Mouse (Mus musculus) urinary bladder, postnatal 10 days (tissue): Measurements from ENCODE around the gene Rpn1.

Source experiments
- DNase-seq: peaks from one replicate; pipeline ENCODE4 v3.0.0; 2022; ENCODE audit warnings: low spot score

Rpn1 gene

DNA sequence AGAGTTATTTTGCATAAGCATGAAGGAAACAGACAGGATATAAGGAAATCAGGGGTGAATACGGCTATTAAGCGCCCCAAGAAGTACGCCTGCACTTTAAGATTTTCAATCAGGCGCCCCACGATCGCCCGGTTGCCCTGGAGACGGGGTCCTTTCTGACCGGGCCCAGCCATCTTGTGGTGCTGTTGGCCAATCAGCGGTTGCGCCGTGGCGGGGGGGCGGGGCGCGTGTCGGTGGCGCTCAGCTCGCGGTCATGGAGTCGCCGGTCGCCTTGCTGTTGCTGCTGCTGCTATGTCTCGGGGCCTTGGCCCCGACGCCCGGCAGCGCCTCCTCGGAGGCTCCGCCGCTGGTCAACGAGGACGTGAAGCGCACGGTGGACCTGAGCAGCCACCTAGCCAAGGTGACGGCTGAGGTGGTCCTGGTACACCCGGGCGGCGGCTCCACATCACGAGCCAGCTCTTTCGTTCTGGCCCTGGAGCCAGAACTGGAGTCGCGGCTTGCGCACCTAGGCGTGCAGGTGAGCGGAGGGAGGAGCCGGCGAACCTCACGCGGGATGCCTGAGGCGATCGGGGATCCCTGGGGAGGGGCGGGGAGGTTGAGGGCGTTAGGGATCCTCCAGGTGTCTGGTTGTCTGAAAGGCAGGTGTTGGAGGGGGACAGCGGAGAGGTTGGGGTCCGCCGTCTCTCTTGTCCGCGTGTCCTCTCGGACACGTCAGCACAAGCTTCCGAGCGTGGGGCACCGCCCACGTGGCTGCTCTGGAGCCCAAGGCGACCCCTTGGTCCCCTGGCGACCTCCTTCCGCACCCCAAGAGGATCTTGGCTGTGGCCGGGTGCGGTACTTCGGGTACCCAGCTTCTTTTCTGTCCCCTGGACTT lies at the start of gene Rpn1:
Gene Rpn1 (plus strand): TSS at position 205 of the 874 bp plus-strand sequence.
- peak; percentile 96 for DNase-seq

DNA sequence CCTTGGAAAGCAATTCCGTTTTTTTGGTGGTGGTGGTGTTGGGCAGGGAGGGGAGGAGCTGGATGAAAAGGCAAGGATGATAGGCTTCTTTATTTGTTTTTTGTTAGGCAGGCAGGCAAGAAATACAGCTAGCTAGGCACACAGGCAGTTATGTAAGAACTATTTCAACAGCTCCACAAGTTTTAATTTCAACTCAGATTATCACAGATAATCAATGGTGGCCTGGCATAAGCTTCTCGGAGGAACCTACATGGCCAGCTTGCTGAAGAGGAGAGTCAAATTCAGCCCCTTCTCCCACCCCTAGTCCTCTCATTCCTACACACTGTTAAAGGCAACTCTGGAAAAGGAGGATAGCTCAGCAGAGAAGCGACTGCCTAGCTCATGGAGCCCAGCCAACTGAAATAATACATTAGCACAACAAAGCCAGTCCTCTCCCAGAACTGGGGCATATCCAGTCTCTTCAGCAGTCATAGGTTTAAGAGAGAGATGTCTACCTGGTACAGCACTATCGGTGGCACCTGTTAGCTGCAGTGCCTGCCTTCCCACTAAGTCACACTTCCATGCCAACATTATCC lies 46.7 kb upstream of the Rpn1 start:
- no peak for DNase-seq

DNA sequence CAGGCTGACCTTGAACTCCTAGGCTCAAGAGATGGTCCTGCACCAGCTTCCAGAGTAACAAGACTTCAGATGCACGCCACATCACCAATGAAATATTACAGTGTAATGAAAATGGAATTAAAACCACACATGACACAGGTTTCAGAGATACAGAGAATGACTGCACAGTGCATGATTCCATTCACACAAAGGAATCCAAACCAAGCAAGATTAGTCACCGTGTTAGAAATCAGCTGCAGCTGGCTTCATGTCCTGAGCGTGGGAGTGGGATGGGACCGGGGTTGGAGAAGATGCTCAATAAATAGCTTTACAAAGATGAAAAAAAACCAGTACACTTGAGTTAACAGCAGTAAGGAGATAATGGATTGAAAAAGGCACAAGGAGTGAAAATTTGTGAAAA lies 44.9 kb upstream of the Rpn1 start:
- DNase-seq: no peak

DNA sequence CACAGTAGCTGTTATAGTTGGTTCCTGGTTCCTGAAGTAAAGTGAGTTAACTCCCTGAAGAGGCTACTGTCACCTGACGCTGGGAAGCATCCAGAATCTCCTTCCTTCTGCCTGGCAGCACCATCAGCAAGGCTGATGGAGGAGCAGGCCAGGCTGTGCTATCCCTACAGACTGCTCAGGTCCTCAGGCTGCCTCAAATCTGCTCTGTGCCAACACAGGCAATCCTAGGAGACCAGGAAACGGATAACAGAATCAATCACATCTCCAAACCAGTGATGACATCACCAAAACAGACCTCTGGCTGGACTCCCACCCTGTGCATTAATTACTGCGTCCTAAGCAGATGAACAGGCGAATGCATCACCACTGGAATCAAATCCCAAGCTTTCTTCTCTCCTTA lies 43.1 kb upstream of the Rpn1 start:
- no peak for DNase-seq

DNA sequence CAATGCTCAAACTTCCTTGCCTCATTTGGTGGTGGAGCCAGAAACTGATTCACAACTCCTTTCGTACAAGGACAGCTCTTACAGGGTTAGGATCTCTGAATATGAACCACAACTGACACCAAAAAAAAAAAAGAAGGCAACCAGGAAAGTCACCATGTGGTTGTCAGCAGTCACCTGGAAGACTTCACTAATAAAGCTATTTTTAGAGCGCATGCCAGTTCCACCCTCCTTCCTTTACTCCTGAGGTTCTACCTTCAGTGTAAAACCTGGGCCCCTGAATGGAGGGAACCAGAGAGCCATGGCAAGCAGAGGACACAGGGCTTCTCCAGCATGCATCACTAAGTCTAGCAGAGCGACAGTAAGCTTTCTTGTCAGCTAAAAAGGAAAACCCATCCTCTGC lies 41.9 kb upstream of the Rpn1 start:
- no peak for DNase-seq

DNA sequence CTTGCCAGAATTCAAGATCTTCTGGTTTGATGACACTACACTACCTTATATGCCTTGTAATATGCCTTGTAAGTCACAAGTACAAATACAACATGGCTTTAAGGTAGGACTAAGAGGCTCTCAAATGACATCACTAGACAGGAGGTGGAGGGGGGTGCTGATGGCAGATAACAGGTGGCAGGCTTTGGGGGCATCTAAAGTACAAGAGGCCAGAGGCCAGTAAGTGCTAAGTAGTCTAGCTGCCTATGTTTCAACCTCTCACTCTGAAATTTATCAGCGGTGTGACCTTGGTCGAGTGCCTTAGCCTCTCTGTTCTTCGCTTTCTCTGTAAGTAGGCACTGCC lies 40.1 kb upstream of the Rpn1 start:
- no peak for DNase-seq

DNA sequence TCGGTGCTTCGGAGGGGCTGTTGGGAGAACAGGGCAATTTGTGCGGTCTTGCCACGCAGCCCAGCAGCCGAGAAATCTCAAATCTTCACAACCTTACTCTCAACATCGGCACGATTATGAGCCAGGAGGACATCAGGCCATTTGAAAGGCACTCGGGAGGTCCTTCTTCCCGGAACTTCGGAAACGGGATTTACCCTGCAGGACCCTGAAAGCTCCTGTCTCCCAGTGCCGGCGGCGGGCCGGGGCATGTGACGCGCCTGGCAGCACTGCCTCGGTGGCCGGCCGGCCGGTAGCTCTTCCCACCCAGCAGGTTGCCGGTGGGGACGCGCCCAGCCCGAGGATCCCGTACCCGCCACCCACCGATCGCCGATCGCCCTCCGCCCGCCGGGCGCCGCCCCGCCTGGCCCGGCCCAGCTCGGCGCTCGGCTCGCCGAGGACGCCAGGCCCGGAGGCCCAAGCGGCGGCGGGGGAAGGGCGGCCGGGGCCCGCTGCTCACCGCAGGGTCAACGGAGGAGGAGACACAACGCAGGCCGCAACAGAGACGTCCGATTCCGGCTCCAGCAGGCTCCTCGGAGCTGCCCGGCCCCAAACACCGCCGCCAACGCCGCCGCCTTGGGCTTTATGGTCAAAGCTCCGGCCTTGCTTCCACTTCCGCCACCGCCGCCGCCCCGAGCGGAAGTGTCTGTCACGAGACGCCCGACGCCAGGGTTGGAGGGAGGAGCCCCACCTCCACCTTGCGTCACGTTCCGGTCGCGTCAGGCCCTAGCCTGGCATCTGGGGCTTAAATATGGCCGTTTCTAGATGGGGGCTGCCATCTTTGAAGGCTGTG lies 39.5 kb upstream of the Rpn1 start, which contains the start of gene Rab7:
Gene Rab7 (minus strand): TSS at position 694 of the 829 bp plus-strand sequence.
- DNase-seq: peak; percentile 88

DNA sequence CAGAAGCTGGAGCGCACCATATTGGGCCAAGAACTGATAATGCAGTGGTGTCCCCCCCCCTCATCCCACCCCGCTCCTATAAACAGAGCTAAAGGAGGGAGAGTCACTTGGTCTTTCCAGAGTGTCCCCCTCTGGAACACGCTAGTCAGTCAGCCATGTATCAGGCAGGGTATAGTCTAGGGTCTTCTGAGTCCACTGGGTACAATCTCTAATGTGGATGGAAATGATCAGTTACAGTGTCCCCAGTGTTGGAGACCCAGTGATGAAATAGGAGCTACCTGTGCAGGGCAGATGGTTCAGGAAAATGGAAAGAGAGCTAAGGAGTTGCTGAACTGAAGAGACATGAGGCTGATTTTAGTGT lies 38.9 kb upstream of the Rpn1 start:
- no peak for DNase-seq

DNA sequence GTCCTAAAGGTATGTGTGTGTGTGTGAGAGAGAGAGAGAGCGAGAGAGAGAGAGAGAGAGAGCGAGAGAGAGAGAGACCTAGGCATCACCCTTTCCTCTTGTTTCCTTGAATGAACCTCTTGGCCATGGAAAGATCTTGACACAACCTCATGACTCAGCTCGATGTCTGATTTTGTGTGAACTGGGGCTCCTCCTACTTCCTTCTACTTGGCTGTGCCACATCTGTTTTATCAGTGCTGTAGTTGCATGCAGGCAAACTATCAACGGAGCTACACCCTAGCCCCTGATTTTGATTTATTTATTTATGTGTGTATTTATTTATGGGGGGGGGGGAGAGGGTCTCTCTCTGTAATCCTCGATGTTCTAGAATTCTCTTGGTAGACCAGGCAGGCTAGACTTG lies 36.4 kb upstream of the Rpn1 start:
- DNase-seq: no peak

DNA sequence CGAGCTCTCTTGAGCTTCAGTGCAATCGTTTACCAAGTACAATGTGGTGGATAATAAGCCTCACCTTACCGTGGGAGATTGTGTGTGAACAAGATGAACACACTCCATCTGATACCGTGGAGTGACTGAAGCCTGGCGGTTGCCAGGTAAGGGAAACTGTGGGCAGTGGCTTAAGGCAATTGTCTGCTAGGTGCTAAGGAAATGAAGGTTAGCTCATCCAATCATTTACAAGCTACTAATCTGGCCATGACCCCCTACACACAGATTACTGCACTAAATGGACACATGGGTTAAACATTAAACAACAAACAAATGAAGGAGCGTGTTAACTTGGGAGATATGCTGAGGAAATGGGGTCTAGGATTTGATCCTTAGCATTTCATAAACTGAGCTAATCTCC lies 35.3 kb upstream of the Rpn1 start:
- no peak for DNase-seq

DNA sequence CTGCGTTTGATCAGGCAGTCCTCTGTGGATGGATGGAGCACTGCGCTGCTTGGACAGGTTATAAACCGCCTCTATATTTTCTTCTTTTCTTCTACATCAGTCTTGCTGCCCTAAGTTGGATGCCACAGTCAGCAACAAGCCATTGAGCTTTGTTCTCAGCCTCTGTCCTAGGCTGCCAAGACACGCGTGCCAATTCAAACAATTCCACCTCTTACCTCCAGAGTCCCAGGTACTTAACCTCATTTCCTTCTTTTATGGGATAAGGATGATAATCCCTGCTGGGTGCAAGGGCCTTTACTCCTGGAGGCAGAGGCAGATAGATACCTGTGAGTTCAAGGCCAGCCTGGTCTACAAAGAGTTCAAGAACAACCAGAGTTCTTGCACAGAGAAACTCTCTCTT lies 33.1 kb upstream of the Rpn1 start:
- DNase-seq: no peak

DNA sequence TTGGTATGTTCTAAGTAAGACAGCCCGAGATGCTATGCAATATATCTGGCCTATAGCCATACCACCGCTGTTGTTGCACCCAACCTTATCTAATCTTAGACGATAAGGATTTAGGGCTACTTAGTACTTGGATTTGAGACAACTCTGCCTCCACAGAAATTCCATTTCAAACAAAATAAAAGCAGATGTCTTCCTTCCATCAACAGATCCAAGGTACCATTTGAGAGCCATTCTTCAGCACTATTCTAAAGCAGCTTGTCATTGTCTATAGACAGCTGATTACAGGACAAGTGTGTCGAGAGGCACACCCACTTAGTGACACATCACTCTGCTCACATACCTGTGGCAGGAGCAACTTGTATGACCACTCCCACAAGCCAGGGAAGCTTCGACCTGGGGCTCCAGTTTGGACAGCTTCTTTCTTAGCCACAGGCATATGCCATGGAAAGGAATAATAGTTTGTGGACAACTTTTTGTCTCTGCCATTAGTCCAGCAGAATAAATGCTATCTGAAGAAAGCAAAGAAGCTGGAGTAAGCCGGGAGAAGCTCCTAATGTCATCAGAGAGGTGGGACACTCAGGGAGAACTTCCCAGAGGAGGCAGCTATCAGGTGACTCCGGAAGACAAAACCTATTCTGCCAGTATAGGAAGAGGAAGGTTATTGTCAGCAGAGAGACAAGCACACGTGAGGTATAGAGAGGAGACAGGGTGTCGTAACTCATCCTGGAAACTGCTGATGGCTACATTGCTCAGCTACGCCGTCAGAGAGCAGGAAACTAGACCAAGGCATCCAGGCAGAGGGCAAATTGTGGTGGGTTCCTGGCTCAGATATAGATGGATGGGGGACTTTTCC lies 30.8 kb upstream of the Rpn1 start:
- DNase-seq: no peak

DNA sequence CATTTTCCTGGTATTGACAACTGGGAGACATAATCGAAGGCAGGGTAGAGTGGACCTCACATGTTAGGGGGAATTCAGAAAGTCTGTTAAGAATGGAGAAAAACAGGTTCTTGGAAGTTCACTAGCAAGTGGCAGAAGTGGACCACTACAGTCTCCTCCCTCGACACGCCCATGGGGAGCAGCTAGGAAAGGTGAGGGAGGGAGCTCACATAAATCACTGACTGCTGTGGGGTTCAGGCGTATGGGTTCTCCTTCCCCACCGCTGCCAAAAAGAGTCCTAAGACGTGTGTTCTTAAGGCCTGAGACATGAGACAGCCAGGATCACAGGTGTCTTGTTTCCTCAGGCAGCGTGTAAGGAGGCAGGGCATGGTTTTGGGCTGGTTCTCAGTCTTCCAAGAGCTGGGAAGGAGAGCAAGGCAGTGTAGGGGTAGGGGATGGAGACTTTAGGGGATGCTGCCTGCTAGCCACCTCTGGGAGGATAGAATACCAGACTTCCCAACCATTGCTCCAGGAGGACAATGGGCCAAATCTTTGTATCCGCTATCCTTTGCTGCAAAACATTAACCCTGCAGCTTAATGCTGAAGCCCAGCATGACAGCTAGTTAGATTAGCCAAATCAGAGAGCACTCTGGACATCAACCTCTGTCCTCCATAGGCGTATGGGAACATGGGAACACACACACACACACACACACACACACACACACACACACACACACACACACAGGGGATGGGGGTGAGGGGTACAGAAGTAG lies 30.0 kb upstream of the Rpn1 start:
- DNase-seq: no peak

DNA sequence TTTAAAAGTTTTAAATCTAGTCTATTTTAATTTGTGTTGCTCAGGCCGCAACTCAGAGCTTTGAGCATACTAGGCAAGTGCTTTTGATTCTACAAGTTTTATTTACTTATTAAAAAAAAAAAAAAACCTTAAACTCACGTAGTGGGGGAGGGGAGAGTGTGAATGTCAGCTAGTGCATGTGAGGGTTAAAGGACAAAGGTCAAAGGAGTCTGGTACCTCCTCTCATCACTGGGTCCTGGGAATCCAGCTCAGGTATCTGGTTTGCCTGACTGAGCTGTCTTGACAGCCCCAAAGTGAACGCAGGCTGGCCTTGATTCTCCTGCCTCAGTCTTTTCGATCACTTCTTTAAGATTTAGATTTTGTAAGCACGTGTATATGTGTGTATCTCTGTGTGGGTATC lies 28.6 kb upstream of the Rpn1 start:
- no peak for DNase-seq

DNA sequence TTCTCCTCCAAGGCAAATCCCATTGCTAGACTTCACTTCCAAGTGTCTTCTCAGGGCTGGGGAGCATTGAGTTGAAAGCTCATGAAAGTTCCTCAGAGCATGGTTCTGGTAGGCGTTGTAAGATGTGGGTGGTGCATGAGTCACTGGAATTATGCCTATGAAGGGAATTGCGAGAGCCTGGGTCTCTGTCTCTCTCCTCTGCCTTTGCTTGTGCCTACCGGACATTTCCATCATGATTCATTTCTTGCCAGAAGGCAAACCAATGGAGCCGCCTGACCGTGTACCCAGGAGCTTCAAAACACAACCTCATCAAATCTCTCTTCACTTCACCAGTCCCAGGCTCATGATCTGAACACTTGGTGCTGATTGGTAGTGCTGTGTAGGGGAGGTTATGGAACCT lies 27.4 kb upstream of the Rpn1 start:
- no peak for DNase-seq

DNA sequence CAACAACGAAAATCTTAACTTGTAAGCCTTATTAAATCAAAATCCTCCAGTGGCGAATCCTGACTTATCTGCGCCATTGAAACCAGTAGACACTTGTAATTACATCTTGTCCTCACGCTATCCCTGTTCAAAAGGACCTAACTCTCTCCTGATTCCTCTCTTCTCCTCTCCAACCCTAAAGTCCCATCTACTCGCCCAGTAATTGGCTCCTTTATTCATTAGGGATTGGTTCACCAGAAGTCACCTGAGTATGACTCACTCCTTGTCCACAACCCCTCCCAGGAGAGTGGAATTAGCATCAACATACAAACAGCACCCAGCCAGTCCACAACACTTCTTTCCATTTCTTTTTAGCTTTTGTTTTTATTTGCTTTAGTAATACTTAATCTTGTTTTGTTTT lies 24.4 kb upstream of the Rpn1 start:
- DNase-seq: no peak

DNA sequence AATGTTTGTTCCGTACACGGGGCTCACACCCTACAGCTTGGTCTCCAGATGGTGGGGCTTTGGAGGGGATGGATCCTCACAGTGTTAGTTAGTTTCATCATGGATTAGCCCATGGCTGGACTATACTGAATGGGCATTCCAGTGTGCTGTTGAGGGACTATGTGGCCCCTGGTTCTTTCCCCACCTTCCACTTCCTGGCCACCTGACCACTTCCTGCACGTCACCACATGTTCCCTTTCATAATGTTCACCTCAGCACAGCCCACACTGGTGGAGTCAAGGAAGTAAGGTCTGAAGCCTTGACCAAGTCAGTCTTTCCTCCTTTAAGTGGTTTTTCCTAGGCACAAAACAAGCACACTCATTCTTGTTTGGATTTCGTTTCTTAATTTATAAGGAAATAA lies 23.7 kb upstream of the Rpn1 start:
- DNase-seq: no peak

DNA sequence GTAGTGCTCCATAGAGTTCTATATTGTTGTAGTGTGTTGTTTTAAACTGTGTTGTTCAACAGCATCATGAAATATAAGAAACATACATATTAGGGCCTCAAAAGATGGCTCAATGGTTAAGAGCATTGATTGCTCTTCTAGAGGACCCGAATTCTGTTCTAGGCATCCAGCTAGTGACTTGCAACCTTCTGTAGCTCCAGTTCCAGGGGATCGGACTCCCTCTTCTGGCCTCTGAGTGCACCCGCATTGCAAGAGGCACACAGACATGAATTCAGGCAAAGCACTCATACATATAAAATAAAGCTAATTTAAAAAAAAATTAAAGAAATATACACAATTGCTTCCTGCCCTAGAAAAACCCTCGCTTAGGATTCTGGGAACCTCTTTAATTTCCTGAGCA lies 22.9 kb upstream of the Rpn1 start:
- no peak for DNase-seq

DNA sequence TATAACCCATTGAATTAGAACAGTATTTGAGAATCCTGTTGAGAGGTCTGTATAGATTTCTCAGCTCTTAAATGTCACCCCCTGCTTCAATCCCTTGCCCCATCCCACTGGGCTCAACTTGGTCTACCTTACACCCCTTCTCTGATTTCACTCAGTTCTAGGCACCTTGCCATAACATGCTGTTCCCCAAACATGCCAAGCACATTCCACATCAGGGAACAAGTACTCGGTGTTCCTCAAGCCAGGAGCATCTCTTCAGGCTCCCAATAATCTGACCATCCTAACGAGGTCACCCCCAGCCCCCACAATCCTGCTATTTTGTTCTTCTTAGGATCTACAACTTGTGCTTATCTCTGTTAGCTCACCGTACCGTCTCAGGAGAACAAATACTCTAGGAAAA lies 21.9 kb upstream of the Rpn1 start:
- DNase-seq: no peak

DNA sequence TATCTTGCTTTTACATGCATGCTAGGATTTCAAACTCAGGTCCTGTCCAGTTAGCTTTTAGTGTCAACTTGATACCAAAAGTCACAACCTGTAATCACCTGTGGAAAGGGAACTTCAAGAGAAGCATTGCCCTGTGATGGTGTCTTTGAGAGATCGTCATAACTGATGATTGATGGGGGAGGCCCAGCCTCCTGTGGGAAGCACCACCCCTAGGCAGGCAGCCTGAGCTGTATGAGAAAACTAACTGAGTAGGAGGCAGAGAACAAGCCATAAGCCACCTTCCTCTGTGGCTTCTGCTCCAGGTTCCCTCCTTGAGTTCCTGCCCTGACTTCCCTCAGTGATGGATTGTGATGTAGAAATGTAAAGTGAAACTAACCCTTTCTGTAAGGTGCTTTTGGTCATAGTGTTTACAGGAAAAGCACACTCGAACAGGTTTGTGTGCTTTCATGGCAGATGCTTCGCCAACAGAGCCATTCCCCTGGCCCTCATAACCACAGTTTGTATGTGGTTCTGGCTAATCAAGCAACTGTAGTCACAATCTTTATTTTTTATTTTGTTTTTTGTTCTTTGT lies 20.1 kb upstream of the Rpn1 start:
- DNase-seq: no peak

DNA sequence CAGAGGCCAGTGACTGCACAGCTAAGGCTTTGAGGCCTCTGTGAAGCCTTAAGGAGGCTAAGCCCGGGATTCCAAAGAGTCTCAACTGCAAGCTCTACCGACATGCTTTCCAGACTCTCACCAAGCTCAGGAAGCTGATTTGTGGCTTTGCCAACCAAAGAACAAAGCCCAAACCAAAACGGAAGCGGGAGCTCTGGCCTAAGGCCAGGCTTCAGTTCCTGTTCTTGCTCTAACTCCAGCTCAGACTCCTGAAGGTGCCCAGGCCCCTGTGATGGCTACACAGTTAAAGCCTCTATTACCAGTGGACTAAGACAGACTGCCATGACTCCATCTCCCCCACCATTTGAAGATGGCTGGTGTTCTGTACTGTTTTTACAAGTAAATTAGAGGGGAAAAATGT lies 19.2 kb upstream of the Rpn1 start:
- DNase-seq: no peak
